Mouse (Mus musculus) kidney, embryonic 14.5 days (tissue): ENCODE data around the gene Sult1a1. TPM values are rescaled to one million over a fixed set of nuclear protein-coding genes. Genes with fewer than 3 reads are reported as not detected.
A peak's percentile ranks its signal among the peaks of the same experiment; 100 is the strongest.

Experiments used
- ATAC-seq: fragments of 200-750 bp; cut with Nextera tagmentation; 2 replicates; pipeline ENCODE4 v1.8.0; 2017; ENCODE audit warnings: moderate number of reproducible peaks, mild to moderate bottlenecking, moderate TSS enrichment, moderate library complexity; ENCODE audit not compliant: low FRiP score, low TSS enrichment
- H3K27ac ChIP-seq: fragments of 300-500 bp; sonication (generic); 2 replicates; pipeline ENCODE4 v1.5.1; 2014; ENCODE audit warnings: low read depth, mild to moderate bottlenecking, low read length, moderate library complexity, mixed read lengths
- H3K27me3 ChIP-seq: fragments of 300-500 bp; sonication (generic); 2 replicates; pipeline ENCODE4 v1.6.1; 2014; ENCODE audit warnings: mild to moderate bottlenecking, low read length; ENCODE audit not compliant: control insufficient read depth, insufficient read depth
- H3K36me3 ChIP-seq: fragments of 300-500 bp; sonication (generic); 2 replicates; pipeline ENCODE4 v1.6.1; 2014; ENCODE audit warnings: low read length, mixed read lengths; ENCODE audit not compliant: control insufficient read depth, insufficient read depth
- H3K4me1 ChIP-seq: fragments of 300-500 bp; sonication (generic); 2 replicates; pipeline ENCODE4 v1.6.1; 2014; ENCODE audit warnings: low read length, mixed read lengths; ENCODE audit not compliant: control insufficient read depth, insufficient read depth
- H3K4me2 ChIP-seq: fragments of 300-500 bp; sonication (generic); replicated peaks from 2 replicates; pipeline ENCODE4 v1.6.1; 2014; ENCODE audit warnings: low read depth, mild to moderate bottlenecking, low read length
- H3K4me3 ChIP-seq: fragments of 300-500 bp; sonication (generic); 2 replicates; pipeline ENCODE4 v1.5.1; 2014; ENCODE audit warnings: mild to moderate bottlenecking, low read length
- H3K9ac ChIP-seq: fragments of 300-500 bp; sonication (generic); 2 replicates; pipeline ENCODE4 v1.6.1; 2014; ENCODE audit warnings: low read depth, mild to moderate bottlenecking, low read length, moderate library complexity
- H3K9me3 ChIP-seq: fragments of 300-500 bp; sonication (generic); 2 replicates; pipeline ENCODE4 v1.6.1; 2016; ENCODE audit warnings: low read length; ENCODE audit not compliant: control insufficient read depth
- WGBS: fragments of 180-500 bp; shearing (Covaris S2); extraction: QIAGEN DNeasy Blood & Tissue Kit; methylation state at CpG from one replicate; pipeline ENCODE4 v1.1.7; 2014; 5-methylcytosine and 5-hydroxymethylcytosine counted together
- polyA plus RNA-seq: library from polyadenylated mRNA; unstranded; fragments of >200 nt; fragmentation: Nextera tagmentation; extraction: Ambion mirVana; gene quantifications from 2 replicates; pipeline ENCODE4 v1.2.1, GENCODE M21; 2014

Gene Sult1a1
- polyA plus RNA-seq, 1 experiment from 2014 or later = 5.2 TPM

DNA sequence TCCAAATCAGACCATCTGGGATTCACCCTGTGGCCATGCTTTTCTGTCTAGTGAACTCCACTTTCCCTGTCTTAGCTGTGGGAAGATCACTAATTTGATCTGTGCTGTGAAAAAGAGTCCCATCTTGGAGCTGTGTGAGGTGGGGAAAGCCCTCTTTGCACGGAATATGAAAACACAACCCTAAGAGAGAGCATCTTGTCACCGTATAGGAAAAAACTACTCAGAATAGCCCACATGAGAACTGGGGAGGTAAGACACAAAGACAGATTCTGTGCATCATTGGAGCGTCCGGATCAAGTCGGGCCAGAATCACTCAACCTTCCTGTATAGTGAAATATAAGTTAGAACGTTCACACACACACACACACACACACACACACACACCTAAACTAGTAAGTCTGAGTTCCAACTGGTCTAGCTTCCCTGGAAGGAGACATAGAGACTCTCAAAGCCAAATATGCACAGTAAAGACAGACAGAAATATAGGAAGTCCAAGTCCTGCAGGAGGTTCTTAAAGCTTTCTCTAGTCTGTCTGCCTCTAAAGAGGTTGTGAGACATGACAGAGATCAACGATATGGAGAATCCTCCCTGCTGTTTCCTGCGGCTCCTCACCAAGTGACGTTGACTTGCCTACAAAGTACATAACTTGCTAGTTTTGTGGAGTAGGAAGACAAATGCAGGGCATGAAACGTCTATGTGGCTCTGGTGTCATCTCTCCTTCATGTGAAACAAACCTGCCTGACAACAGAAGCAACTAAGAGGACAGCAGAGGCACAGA lies 32.1 kb upstream of the Sult1a1 start:
- Histone ChIP-seq H3K27me3 (peaks cover 14% of the 10 kb centered on the region), H3K4me2 (no peak overlapping the region), H3K4me3 (no peak overlapping the region), H3K27ac (no peak overlapping the region), H3K4me1 (peaks cover 7% of the 10 kb centered on the region; the same call in 1 of the 2 replicates), H3K9ac (no peak overlapping the region), H3K36me3 (no peaks in the 10 kb centered on the region), H3K9me3 (peaks cover 3% of the 10 kb centered on the region; the same call in 1 of the 2 replicates)
- WGBS = 88% methylated on average over 10 of the region's 10 CpGs
- no peak for ATAC-seq

DNA sequence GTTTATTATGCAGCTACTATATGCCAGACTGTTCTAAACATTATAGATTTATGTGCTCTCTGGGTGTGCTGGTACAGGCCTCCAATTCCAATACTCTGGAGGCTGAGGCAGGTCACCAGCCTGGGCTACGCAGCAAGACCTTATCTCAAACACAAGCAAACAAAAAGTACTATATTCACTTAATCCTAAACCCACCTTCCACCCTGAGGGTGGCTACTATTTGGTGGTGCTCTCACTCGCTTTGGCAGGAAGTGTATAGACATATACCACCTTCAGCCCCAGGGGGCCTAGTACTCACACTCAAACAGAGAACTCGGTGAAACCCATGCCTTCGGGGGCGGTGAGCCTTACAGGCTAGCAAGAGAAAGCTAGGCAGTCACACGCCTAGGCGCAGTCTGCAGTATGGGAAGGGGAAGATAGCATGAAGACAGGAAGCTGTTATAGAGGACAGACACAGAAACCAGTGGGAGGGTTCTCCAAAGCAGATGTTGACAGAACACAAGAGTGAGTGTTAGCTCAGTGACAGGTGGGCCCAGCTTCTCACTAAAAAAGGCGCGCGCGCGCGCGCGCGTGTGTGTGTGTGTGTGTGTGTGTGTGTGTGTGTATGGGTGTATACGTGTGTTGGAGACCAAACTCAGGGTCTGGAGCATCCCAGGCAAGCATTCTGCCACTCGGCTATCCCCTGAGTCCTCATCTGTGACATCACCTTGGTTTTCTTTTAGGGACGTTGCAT lies 31.4 kb upstream of the Sult1a1 start, which contains the start of gene Coro1a:
Gene Coro1a, minus strand, starts transcription at position 346 of the 733 bp plus-strand sequence.
- Histone ChIP-seq H3K4me1 (peaks cover 7% of the 10 kb centered on the region; the same call in 1 of the 2 replicates), H3K36me3 (no peaks in the 10 kb centered on the region), H3K9ac (no peak within 1 kb of the TSS), H3K9me3 (peaks cover 3% of the 10 kb centered on the region; the same call in 1 of the 2 replicates), H3K4me2 (no peak within 1 kb of the TSS), H3K27me3 (peaks cover 17% of the 10 kb centered on the region), H3K4me3 (no peak within 1 kb of the TSS), H3K27ac (no peak within 1 kb of the TSS)
- WGBS = 87% methylated on average over 19 of the region's 19 CpGs
- no peak for ATAC-seq

- Histone ChIP-seq H3K27me3 (peaks cover 17% of the 10 kb centered on the region), H3K4me3 (peak overlapping the region; percentile 42), H3K27ac (no peak overlapping the region), H3K36me3 (0 out of 2 replicates have a peak, but pooled peaks cover 2% of the 10 kb centered on the region), H3K4me1 (peaks cover 12% of the 10 kb centered on the region), H3K9ac (peak overlapping the region; percentile 7; the same call in 1 of the 2 replicates), H3K4me2 (peak overlapping the region; percentile 90), H3K9me3 (peaks cover 3% of the 10 kb centered on the region; the same call in 1 of the 2 replicates)
- under 1% methylated on average over 39 of the region's 39 CpGs for WGBS
- peak; percentile 38; the same call in 1 of the 2 replicates for ATAC-seq
Observed at GRCm38 (mm10) chr7:126704121-126704980, 28.1 kb upstream of the Sult1a1 start.

DNA sequence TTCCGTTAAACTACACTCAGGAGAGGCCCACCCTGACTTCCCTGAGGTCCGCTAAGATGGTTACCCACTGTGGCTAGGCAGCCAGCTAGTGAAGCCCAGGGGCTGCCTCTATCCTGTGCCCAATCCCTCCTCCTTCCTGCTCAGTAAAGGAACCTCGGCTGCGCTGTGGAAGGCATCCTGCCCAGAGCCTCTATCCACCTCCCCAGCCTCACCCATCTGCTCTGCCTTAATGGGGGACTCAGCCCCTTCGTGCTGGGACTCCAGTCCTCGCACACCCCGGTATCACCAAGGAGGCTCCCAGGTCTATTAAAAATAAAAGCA lies 27.5 kb upstream of the Sult1a1 start:
- H3K27me3 ChIP-seq = peaks cover 17% of the 10 kb centered on the region
- peak overlapping the region; percentile 42; the same call in 1 of the 2 replicates for H3K4me3 ChIP-seq
- peak overlapping the region; percentile 7; the same call in 1 of the 2 replicates for H3K9ac ChIP-seq
- 0 out of 2 replicates have a peak, but pooled peaks cover 2% of the 10 kb centered on the region for H3K36me3 ChIP-seq
- no peak overlapping the region for H3K27ac ChIP-seq
- peaks cover 12% of the 10 kb centered on the region for H3K4me1 ChIP-seq
- no peaks in the 10 kb centered on the region for H3K9me3 ChIP-seq
- peak overlapping the region; percentile 90 for H3K4me2 ChIP-seq
- WGBS = 12% methylated on average over 7 of the region's 7 CpGs
- no peak for ATAC-seq

DNA sequence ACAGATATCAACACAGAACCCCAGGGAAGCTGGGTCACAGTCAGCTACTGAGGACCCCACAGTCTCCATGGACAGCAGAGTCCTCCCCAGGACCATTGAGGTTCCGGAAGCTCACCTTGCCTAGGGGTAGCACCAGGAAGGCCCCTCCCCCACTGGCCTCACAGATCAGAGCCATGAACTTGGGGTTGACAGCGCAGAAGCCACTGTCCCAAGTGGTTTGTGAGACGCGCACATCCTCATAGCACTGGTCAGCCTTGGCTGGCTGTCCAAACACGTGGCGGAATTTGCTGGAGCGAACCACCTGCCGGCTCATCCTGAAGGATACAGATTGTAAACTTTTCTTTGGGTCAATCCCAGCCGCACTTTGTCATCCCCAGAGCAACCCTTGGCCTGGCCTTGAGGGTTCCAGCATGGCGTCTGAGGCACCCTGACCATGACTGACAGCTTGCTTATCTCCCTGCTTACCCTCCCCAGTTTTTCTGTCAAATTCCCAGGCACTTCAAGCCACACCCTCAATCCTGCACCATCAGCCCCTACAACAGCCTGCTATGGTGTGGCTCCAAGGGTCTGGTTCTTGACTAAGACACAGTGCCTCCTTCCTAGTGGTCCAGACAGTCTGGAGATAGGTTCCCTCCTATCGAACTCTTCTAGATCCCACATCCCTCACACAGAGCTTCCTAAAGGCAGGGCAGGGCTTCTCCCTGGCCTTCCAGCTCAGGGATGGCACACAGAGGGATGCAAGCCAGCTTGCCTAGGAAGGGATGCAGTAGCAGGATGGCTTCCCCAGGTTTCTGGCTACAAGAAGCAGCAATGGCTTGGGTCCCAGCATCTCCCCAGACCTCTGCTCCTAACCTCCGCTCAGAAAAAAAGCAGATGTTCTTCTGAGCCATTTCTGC lies 26.9 kb upstream of the Sult1a1 start:
- 75% methylated on average over 12 of the region's 12 CpGs for WGBS
- H3K27ac ChIP-seq = no peak overlapping the region
- ATAC-seq = no peak
- H3K9me3 ChIP-seq = no peaks in the 10 kb centered on the region
- H3K36me3 ChIP-seq = 0 out of 2 replicates have a peak, but pooled peaks cover 2% of the 10 kb centered on the region
- H3K4me2 ChIP-seq = no peak overlapping the region
- no peak overlapping the region for H3K4me3 ChIP-seq
- H3K4me1 ChIP-seq = peaks cover 12% of the 10 kb centered on the region
- peaks cover 17% of the 10 kb centered on the region for H3K27me3 ChIP-seq
- H3K9ac ChIP-seq = no peak overlapping the region

DNA sequence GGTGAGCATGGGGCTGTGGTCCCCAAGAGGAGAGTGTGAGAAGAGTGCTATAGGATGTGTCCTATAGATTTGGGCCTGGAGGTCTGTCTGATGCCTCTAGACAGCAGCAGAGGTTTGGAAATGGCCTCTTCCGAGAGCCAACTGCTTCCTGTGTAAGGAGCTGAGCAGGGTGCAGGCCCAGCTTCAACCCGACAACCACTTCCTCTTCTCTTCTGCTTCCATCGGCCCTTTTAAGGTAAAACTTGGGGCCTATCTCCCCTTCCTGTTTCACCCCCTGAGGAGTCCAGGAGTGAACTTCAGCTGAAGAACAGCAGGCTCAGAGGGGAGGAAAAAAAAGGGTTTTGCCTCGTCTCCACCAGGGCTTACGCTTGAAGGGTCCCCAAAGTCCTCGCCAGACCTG lies 26.1 kb upstream of the Sult1a1 start:
- no peak overlapping the region for H3K4me3 ChIP-seq
- 0 out of 2 replicates have a peak, but pooled peaks cover 2% of the 10 kb centered on the region for H3K36me3 ChIP-seq
- WGBS = 81% methylated on average over 6 of the region's 6 CpGs
- peaks cover 17% of the 10 kb centered on the region for H3K27me3 ChIP-seq
- no peak overlapping the region for H3K27ac ChIP-seq
- H3K4me2 ChIP-seq = no peak overlapping the region
- no peak overlapping the region for H3K9ac ChIP-seq
- H3K4me1 ChIP-seq = peaks cover 12% of the 10 kb centered on the region
- H3K9me3 ChIP-seq = no peaks in the 10 kb centered on the region
- no peak for ATAC-seq

DNA sequence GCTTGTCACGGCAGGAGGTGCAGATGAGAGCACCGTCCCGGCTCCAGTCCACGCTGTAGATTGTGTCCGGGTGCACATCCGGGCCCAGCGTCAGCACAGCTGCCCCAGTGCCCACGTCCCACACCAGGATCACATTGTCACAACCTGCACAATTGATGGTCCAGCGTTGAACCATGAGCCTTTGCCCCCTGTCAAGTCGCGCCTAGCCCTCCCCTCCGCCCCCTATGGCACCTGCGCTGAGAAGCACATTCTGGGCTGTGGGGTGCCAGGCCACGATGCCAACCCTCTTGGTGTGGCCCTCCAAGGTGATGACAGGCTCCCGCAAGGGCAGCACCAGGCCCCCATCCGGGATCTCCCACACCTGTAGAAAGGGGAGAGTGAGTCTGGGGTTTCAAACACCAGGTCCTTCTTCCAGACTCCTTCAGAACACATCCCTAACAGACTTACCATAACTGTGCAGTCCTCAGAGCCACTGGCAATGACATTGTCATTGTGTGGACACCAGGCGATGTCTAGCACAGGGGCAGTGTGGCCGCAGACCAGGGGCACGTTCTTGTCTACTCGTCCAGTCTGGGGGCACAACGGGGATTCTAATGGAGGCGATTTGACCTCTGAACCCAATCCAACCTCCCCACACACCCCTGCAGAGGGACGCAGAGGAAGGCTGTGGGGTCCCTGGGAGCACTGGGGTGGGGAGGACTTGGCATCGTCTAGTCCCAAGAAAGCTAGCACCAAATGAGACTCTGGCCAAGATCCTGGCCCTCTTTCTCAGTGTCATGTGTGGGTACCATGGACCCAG lies 25.5 kb upstream of the Sult1a1 start:
- WGBS = 62% methylated on average over 24 of the region's 24 CpGs
- peak overlapping the region; percentile 22; the same call in 1 of the 2 replicates for H3K4me2 ChIP-seq
- H3K36me3 ChIP-seq = 0 out of 2 replicates have a peak, but pooled peaks cover 2% of the 10 kb centered on the region
- H3K27ac ChIP-seq = no peak overlapping the region
- peaks cover 17% of the 10 kb centered on the region for H3K27me3 ChIP-seq
- no peaks in the 10 kb centered on the region for H3K9me3 ChIP-seq
- H3K9ac ChIP-seq = no peak overlapping the region
- H3K4me1 ChIP-seq = peaks cover 17% of the 10 kb centered on the region
- no peak overlapping the region for H3K4me3 ChIP-seq
- ATAC-seq = 0 out of 2 replicates have a peak, but pooled peaks have one; percentile 2
